Mouse (Mus musculus): Measurements from ENCODE around the gene Stxbp1. TPM values are rescaled to one million over a fixed set of nuclear protein-coding genes. Genes with fewer than 3 reads are reported as not detected.

Gene Stxbp1
- polyA plus RNA-seq, 1 experiment = 7.0 TPM

- H3K4me1 ChIP-seq (ENCODE audit: control insufficient read depth, insufficient read depth, insufficient read length, low read length) = no peaks in the 10 kb centered on the region
- TF ChIP-seq CTCF (IDR thresholded peaks at IDR 0.05; ENCODE audit: extremely low read depth, insufficient read length, insufficient replicate concordance, low read depth, low read length) = peak; percentile 37; the same call in 1 of the 2 replicates
- no peak for TF ChIP-seq POLR2A (IDR thresholded peaks at IDR 0.05; ENCODE audit: low read depth, low read length)
- no peaks in the 10 kb centered on the region for H3K36me3 ChIP-seq (ENCODE audit: control insufficient read depth, insufficient read depth, low read length)
- H3K27me3 ChIP-seq (ENCODE audit: control insufficient read depth, insufficient read depth, low read length) = no peaks in the 10 kb centered on the region
- WGBS = 3% methylated on average over 20 of the region's 20 CpGs
- no peak overlapping the region for H3K27ac ChIP-seq (ENCODE audit: insufficient read depth, low read depth, low read length)
- H3K4me3 ChIP-seq (ENCODE audit: low read depth, low read length) = no peak overlapping the region
Measured at GRCm38 (mm10) chr2:32852156-32852555, 5.1 kb upstream of the Stxbp1 start.

DNA sequence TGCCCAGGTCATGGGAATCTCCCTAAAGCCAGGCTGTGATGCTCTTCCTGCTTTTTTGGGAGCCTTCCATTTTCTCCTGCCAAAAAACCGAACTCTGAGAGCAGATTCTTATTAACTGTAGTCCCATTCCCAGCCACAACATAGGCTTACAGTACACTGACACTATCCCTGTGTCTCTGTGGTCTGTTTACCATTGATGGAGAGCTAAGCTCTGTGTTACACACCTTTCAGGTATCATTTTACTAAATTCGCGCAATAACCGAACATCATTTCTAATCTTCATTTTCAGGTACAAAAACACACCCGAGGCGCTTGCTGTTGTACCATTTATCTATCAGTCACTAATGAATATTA, 400 bp upstream of the Stxbp1 start:
- peak overlapping the region; percentile 17 for H3K4me3 ChIP-seq (ENCODE audit: low read depth, low read length)
- WGBS = 36% methylated on average over 6 of the region's 6 CpGs
- H3K27me3 ChIP-seq (ENCODE audit: control insufficient read depth, insufficient read depth, low read length) = no peaks in the 10 kb centered on the region
- H3K4me1 ChIP-seq (ENCODE audit: control insufficient read depth, insufficient read depth, insufficient read length, low read length) = 0 out of 2 replicates have a peak, but pooled peaks cover 2% of the 10 kb centered on the region
- H3K36me3 ChIP-seq (ENCODE audit: control insufficient read depth, insufficient read depth, low read length) = no peaks in the 10 kb centered on the region
- no peak for TF ChIP-seq CTCF (IDR thresholded peaks at IDR 0.05; ENCODE audit: extremely low read depth, insufficient read length, insufficient replicate concordance, low read depth, low read length)
- no peak for TF ChIP-seq POLR2A (IDR thresholded peaks at IDR 0.05; ENCODE audit: low read depth, low read length)
- H3K27ac ChIP-seq (ENCODE audit: insufficient read depth, low read depth, low read length) = no peak overlapping the region

- TF ChIP-seq CTCF (IDR thresholded peaks at IDR 0.05; ENCODE audit: extremely low read depth, insufficient read length, insufficient replicate concordance, low read depth, low read length) (no peak), POLR2A (IDR thresholded peaks at IDR 0.05; ENCODE audit: low read depth, low read length) (no peak)
- peak overlapping the region; percentile 51 for H3K27ac ChIP-seq (ENCODE audit: insufficient read depth, low read depth, low read length)
- H3K4me3 ChIP-seq (ENCODE audit: low read depth, low read length) = peak overlapping the region; percentile 84
- WGBS = under 1% methylated on average over 32 of the region's 33 CpGs
- no peaks in the 10 kb centered on the region for H3K27me3 ChIP-seq (ENCODE audit: control insufficient read depth, insufficient read depth, low read length)
- no peaks in the 10 kb centered on the region for H3K36me3 ChIP-seq (ENCODE audit: control insufficient read depth, insufficient read depth, low read length)
- 0 out of 2 replicates have a peak, but pooled peaks cover 2% of the 10 kb centered on the region for H3K4me1 ChIP-seq (ENCODE audit: control insufficient read depth, insufficient read depth, insufficient read length, low read length)
Measured at GRCm38 (mm10) chr2:32846101-32846804, 792 bp downstream of the Stxbp1 start.

GRCm38 (mm10) chr2:32845572-32846100, 1.4 kb downstream of the Stxbp1 start:
- peak overlapping the region; percentile 84 for H3K4me3 ChIP-seq (ENCODE audit: low read depth, low read length)
- H3K27me3 ChIP-seq (ENCODE audit: control insufficient read depth, insufficient read depth, low read length) = no peaks in the 10 kb centered on the region
- TF ChIP-seq CTCF (IDR thresholded peaks at IDR 0.05; ENCODE audit: extremely low read depth, insufficient read length, insufficient replicate concordance, low read depth, low read length) = no peak
- no peak for TF ChIP-seq POLR2A (IDR thresholded peaks at IDR 0.05; ENCODE audit: low read depth, low read length)
- H3K4me1 ChIP-seq (ENCODE audit: control insufficient read depth, insufficient read depth, insufficient read length, low read length) = 0 out of 2 replicates have a peak, but pooled peaks cover 2% of the 10 kb centered on the region
- no peaks in the 10 kb centered on the region for H3K36me3 ChIP-seq (ENCODE audit: control insufficient read depth, insufficient read depth, low read length)
- no peak overlapping the region for H3K27ac ChIP-seq (ENCODE audit: insufficient read depth, low read depth, low read length)
- 9% methylated on average over 12 of the region's 12 CpGs for WGBS

DNA sequence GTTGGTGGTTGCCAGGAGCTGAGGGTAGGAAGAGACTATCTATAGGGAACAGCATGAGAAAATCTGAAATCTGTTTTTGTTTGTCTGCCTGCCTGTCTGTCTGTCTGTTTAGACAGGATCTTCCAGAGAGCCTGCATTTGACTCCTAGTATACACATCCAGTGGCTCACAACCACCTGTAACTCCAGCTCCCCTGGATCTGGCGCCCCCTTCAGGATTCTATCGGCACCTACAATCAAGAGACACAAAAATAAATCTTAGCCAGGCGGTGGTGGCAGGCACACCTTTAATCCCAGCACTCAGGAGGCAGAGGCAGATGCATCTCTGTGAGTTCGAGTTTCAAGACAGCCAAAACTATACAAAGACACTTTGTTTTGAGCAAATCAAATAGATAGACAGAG, 4.5 kb downstream of the Stxbp1 start:
- no peak overlapping the region for H3K4me3 ChIP-seq (ENCODE audit: low read depth, low read length)
- no peaks in the 10 kb centered on the region for H3K27me3 ChIP-seq (ENCODE audit: control insufficient read depth, insufficient read depth, low read length)
- H3K4me1 ChIP-seq (ENCODE audit: control insufficient read depth, insufficient read depth, insufficient read length, low read length) = 0 out of 2 replicates have a peak, but pooled peaks cover 2% of the 10 kb centered on the region
- TF ChIP-seq CTCF (IDR thresholded peaks at IDR 0.05; ENCODE audit: extremely low read depth, insufficient read length, insufficient replicate concordance, low read depth, low read length) (peak; percentile 40; the same call in 1 of the 2 replicates), POLR2A (IDR thresholded peaks at IDR 0.05; ENCODE audit: low read depth, low read length) (no peak)
- 30% methylated on average over 4 of the region's 4 CpGs for WGBS
- H3K27ac ChIP-seq (ENCODE audit: insufficient read depth, low read depth, low read length) = no peak overlapping the region
- no peaks in the 10 kb centered on the region for H3K36me3 ChIP-seq (ENCODE audit: control insufficient read depth, insufficient read depth, low read length)

- 56% methylated on average over 5 of the region's 5 CpGs for WGBS
- TF ChIP-seq POLR2A (IDR thresholded peaks at IDR 0.05; ENCODE audit: low read depth, low read length) (no peak), CTCF (IDR thresholded peaks at IDR 0.05; ENCODE audit: extremely low read depth, insufficient read length, insufficient replicate concordance, low read depth, low read length) (no peak)
- Histone ChIP-seq H3K27me3 (ENCODE audit: control insufficient read depth, insufficient read depth, low read length) (no peaks in the 10 kb centered on the region), H3K4me3 (ENCODE audit: low read depth, low read length) (no peak overlapping the region), H3K27ac (ENCODE audit: insufficient read depth, low read depth, low read length) (no peak overlapping the region), H3K4me1 (ENCODE audit: control insufficient read depth, insufficient read depth, insufficient read length, low read length) (no peaks in the 10 kb centered on the region), H3K36me3 (ENCODE audit: control insufficient read depth, insufficient read depth, low read length) (no peaks in the 10 kb centered on the region)
Measured at GRCm38 (mm10) chr2:32841099-32841498, 5.9 kb downstream of the Stxbp1 start.

DNA sequence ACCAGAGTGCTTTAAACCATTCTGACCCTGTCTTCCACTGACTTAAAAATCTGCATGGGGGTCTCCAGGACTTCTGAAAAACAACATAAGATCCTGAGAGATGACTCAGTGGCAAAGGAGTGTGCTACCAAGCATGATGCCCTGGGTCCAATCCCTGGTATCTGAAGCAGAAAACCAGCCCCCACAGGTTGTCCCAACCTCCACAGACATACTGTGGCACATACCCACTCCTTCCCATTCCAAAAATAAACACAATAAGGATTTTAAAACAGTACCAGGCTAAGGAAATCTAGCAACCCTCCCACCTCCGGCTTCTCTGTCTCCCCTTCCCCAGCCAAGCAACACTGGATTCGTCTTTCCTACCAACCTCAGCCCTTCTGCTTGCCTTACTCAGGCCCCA, 7.8 kb downstream of the Stxbp1 start:
- Histone ChIP-seq H3K36me3 (ENCODE audit: control insufficient read depth, insufficient read depth, low read length) (no peaks in the 10 kb centered on the region), H3K27me3 (ENCODE audit: control insufficient read depth, insufficient read depth, low read length) (no peaks in the 10 kb centered on the region), H3K27ac (ENCODE audit: insufficient read depth, low read depth, low read length) (no peak overlapping the region), H3K4me3 (ENCODE audit: low read depth, low read length) (no peak overlapping the region), H3K4me1 (ENCODE audit: control insufficient read depth, insufficient read depth, insufficient read length, low read length) (peaks cover 5% of the 10 kb centered on the region)
- no peak for TF ChIP-seq CTCF (IDR thresholded peaks at IDR 0.05; ENCODE audit: extremely low read depth, insufficient read length, insufficient replicate concordance, low read depth, low read length)
- 87% methylated on average over 2 of the region's 2 CpGs for WGBS
